Mouse (Mus musculus) bone marrow, adult 2 months (tissue): ENCODE measurements around the gene Ift52.

ENCODE experiments used
- CTCF ChIP-seq: fragments of 200-500 bp; IDR thresholded peaks from 2 replicates; pipeline ENCODE4 v1.5.1; 2011; ENCODE audit warnings: low read length, control low read depth; ENCODE audit not compliant: control insufficient read depth, insufficient read depth
- POLR2A ChIP-seq: fragments of 200-500 bp; IDR thresholded peaks from 2 replicates; pipeline ENCODE4 v1.6.1; 2011; ENCODE audit warnings: low read depth, mild to moderate bottlenecking, control low read depth, low read length, borderline replicate concordance; ENCODE audit not compliant: control insufficient read depth

DNA sequence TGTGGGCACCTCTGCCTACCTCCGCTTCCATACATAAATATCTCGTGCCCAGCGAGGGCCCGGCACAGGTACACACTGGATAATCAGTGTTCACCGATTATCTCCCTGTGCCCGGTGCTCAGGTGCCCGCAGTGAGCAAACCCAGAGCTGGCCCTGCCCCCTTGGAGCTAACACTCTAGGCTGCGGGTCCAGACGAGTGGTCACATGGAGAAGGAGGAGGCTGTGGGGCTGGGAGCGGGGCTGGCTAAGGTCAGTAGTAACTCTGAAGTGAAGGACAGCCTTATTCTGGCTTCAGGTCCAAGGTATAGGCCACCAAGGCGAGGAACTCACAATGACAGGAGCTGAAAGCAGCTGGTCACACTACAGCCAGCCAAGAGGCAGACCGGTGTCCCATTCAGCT is 57.7 kb downstream of the Ift52 start:
- TF ChIP-seq CTCF (no peak), POLR2A (no peak)
